Mouse (Mus musculus): ENCODE measurements at regions not wholly inside any gene's neighbourhood (a gene's known extent, or its start where the extent isn't known, plus 50 kb on each side); places are given as distances from the start of the nearest gene placed in this dataset.

- ATAC-seq (ENCODE audit: low TSS enrichment): no peak
Measured at GRCm38 (mm10) chr10:83896160-83896559, 173.5 kb downstream of the 1500009L16Rik start.

DNA sequence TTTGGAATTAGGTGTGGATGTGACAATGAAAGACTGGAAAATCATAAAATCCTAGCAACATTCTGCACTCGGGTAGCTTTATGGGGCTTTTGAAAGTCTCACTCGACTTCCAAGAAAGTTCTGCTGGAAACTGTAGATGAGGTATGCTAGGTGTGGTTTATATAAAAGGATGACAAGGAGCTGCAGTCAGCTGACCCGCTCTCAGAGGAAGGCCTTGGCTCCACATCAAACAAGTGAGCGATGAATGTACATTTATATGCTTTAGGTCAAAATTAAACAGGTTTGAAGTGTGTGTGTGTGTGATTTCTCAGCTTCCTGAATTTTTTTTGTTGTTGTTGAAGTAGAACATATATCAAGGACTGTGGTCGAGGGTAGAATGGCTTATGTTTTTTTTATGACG, 174.9 kb downstream of the 1500009L16Rik start:
- no peak for ATAC-seq (ENCODE audit: low TSS enrichment)

- peak; percentile 89 for ATAC-seq (ENCODE audit: low TSS enrichment)
Measured at GRCm38 (mm10) chr10:83906751-83907150, 184.1 kb downstream of the 1500009L16Rik start.

DNA sequence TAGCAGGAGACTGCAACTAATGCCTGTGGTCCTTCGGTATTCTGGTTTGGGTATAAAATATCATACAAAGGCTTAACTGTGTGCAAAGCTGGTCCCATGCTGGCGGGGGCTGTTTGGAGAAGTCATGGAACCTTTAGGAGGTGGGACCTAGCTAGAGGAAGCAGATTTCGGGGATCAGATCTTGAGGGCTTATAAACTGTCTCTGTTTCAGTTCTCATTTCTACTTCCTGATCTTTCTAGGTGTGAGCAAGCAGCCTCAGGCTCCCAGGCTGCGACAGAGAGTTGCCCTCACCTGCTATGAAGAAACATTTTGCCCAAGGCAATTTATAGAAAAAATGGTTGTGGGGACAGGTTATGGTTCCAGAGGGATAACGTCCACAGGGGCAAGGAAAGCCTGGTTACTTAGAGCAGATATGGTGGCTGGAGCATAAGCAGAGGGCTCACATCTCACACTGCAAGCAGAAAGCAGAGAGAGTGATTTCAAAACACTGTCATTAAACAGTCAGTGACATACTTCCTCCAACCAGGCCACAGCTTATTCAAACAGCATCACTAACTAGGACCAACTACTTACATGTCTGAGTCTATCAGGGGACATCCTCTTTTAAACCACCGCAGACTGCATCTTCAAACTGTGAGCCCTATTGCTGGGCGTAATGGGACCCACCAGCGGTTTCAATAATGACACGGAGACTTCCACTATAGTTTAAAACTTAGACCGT, 188.1 kb downstream of the 1500009L16Rik start:
- ATAC-seq (ENCODE audit: low TSS enrichment): no peak

- ATAC-seq (ENCODE audit: low TSS enrichment): no peak
Measured at GRCm38 (mm10) chr10:83914401-83915132, 191.9 kb downstream of the 1500009L16Rik start.

DNA sequence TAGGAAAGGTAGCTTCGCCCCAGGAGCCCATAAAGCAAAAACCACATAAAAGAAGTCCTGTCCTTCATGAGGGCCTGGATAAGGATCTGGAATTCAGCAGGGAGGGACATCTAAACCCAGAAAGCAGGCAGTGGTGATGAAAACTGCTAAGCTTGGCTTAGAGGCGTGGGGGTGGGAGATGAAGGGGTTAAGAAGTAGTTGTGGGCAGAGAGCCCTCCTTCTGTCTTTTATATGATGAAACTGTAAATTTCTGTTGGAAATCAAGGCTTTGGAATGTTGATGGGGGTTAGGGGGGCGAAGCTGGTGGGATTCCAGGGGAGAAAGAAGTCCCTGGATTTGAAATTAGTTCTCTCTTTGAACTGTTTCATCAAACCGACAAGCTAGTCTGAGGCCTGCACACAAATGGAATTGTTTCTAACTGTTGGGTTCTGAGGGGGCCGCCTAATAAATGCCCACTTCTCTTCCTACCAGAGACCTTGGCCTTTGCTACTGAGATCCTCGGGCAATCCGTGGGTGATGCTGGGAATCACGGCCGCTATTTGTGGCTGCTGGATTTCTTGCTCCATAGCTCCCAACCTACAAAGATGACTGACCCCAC, 192.6 kb downstream of the 1500009L16Rik start:
- ATAC-seq (ENCODE audit: low TSS enrichment): no peak

DNA sequence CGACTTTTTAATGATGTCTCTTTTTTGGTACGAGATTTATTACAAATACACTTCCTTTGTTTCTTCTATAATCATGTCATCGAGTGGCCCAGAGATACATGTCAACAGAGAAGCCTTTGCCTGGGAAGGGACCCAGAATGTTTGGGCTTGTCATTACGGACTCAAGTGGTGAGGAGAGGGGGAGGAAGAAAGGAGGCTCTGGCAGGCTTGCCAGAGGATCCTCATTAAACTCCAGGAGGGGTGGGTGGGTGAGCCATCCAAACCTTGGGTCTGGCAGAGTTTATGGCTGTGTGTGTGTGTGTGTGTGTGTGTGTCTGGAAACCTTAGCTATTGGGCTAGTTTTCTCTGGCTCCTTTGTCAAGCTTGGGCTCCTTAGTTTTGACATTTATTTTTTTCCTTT, 204.3 kb downstream of the 1500009L16Rik start:
- no peak for ATAC-seq (ENCODE audit: low TSS enrichment)

DNA sequence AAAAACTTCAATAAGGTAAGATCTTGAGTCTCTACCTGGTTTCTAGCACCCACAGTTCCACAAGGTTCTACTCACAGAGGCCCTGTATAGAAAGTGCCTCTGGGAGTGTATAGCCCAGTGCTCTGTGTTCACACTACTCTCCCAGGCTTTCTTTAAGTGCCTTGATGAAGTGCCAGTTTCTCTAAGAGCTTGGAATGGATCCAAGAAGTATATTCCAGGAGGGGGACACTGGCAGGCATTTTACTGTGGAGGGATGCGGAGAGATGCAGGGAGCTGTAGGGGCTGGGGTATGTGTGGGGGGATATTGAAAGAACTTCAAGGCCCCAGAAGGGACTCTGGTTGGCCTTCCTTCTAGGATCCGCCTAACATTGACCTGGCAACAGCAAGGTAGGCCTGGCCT, 204.9 kb downstream of the 1500009L16Rik start:
- ATAC-seq (ENCODE audit: low TSS enrichment): no peak

- ATAC-seq (ENCODE audit: low TSS enrichment): no peak
Measured at GRCm38 (mm10) chr10:83931758-83932157, 209.1 kb downstream of the 1500009L16Rik start.

DNA sequence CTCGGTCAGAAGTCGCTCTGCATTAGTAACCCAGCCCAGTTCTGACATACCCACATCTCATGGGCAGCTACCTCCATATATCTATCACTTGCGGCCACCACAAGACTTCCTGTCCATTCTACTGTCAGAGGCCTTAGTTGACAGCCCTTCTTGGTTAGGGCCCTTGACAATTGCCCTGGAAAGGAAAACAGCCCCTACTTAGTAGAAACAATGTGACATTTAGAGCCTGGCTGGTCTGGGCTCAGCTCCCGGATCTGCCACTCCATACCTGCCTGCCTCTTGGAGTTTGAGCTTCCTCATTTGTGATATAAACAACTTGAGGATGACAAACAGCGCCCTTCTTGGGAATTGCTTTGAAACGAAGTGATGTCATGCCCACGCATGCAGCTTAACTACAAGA, 210.5 kb downstream of the 1500009L16Rik start:
- ATAC-seq (ENCODE audit: low TSS enrichment): no peak

- no peak for ATAC-seq (ENCODE audit: low TSS enrichment)
Measured at GRCm38 (mm10) chr10:83934498-83934897, 211.8 kb downstream of the 1500009L16Rik start.

DNA sequence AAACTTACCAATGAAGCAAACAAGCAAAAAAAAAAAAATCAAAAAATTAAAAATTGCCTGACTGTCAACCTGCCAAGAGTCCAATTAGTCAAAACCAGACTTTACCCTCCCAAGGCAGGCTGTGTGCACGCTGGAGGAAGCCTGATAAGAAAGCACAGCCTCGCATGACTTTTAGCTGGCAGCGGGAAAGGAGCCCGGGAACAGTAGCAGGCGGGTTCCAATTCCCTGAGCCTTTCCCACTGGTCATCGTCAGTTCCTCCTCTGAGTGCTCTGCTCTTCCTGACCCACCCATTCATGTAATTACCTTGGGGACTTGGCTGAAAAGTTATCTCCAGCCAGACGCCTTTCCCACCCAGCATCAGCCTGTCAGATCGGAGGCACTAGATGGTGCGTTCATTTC, 214.5 kb downstream of the 1500009L16Rik start:
- no peak for ATAC-seq (ENCODE audit: low TSS enrichment)

- ATAC-seq (ENCODE audit: low TSS enrichment): no peak
Measured at GRCm38 (mm10) chr10:83942101-83942500, 219.4 kb downstream of the 1500009L16Rik start.

- ATAC-seq (ENCODE audit: low TSS enrichment): no peak
Measured at GRCm38 (mm10) chr10:83944158-83944557, 221.5 kb downstream of the 1500009L16Rik start.

GRCm38 (mm10) chr10:83944897-83945296, 222.2 kb downstream of the 1500009L16Rik start:
- ATAC-seq (ENCODE audit: low TSS enrichment): no peak

- ATAC-seq (ENCODE audit: low TSS enrichment): no peak
Measured at GRCm38 (mm10) chr10:83945503-83945902, 222.8 kb downstream of the 1500009L16Rik start.

- no peak for ATAC-seq (ENCODE audit: low TSS enrichment)
Measured at GRCm38 (mm10) chr10:83946186-83947176, 223.8 kb downstream of the 1500009L16Rik start.

DNA sequence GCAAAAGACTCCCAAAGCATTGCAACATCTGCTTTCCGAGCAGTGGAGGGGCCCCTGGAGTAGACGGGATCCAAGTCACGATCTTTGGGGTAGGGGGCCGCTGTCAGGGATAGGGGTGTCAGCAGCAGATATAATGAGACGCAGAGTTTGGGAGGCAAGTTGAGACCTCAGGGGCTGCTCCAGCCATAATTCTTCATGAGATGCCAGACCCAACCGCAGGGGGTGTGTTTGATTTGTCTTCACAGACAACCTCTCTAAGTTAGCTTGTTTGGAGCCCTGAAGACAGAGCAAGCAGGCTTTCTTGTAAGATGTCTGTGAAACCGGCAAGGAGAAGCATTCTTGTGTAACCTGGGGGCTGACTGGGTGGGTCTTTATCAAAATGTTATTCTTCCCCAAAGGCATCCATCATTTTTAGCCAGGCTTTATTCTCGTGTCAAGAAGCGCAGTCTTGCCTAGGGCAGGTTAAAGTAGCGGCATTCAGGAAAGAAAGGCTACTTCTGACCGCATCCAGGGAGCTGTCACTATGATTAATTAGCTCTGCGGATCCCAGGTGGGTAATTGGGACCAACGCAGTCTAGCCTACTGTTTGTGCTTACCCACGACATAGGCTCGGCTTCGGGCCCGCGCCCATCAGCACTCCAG, 234.6 kb downstream of the 1500009L16Rik start:
- no peak for ATAC-seq (ENCODE audit: low TSS enrichment)

- no peak for ATAC-seq (ENCODE audit: low TSS enrichment)
Measured at GRCm38 (mm10) chr10:83958397-83958796, 235.7 kb downstream of the 1500009L16Rik start.

DNA sequence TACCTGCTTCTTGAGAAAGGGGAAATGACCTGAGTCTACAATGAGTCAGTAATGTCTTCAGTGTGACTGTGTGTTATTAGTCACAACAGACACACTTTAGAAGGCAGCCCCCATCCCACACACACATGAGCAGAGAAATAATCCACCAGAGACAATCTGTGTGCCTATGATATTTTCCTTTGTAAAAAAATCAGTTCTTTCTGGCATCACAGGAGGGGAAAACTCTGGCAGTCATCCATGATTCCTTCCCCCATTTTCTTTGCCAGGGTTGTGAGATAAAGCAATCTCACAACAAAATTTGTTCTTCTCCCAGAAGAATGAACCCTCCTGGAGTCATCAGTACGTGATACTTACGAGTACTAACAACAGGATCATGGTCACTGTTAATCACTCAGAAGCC, 236.2 kb downstream of the 1500009L16Rik start:
- no peak for ATAC-seq (ENCODE audit: low TSS enrichment)

DNA sequence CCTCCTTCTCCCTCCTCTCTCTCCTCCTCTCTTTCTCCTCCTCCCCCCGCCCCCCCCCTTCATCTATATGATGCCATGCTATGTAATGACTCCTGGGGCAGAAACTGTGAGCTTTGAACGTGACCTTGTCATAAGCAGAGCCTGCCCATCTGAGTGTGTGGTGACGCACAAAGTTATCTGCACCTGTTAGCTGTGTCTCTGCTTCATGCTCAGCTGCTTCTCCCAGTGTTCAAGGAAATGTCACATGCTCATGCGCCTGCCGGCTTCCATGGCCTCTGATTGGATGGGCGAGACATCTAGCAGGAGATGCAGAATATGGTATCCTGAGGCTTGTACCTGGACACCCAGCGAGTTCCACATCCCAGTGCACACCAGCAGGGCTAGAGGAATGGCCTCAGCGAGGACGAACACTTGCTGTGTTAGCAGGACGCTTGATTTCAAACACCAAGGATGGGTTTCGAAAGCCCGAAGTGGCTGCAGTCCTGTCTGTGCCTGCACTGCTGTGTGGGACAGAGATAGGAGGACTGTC, 240.6 kb downstream of the 1500009L16Rik start:
- no peak for ATAC-seq (ENCODE audit: low TSS enrichment)

Measured in frontal cortex, adult (tissue).